Mouse (Mus musculus): ENCODE data around the gene Trip10. TPM values are rescaled to one million over a fixed set of nuclear protein-coding genes. Genes with fewer than 3 reads are reported as not detected.

Trip10 gene
- total and polyA plus RNA-seq, 3 experiments: 21.5 to 40.0 (median 22.9) TPM

DNA sequence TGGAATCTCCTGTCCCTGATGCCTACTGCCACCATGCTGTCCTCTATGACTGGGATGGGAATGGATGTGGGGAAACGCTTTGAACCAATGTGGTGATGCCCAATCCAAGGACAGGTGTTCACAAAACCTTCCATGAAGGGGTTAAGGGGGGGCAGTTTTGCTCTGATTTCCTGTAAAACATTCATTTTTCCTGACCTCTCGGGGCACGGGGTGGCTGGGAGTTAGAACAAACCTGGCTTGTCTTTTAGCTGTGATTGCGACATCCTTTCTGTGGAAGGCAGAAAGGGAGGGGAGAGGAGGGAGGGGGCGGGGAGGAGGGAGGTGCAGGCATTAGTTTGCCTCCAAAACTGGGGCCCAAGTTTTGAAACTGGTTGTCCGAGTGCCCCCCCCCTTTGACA lies 18.5 kb upstream of the Trip10 start:
- no peak for TF ChIP-seq ETS1 (conservative IDR thresholded peaks at IDR 0.05; ENCODE audit: low read depth, low read length)
- no peak for TF ChIP-seq MXI1 (IDR thresholded peaks at IDR 0.05; ENCODE audit: low read depth, low read length)
- no peak for TF ChIP-seq ZMIZ1 (IDR thresholded peaks at IDR 0.05; ENCODE audit: low read depth, low read length)
- no peak for TF ChIP-seq ZKSCAN1 (IDR thresholded peaks at IDR 0.05; ENCODE audit: borderline replicate concordance, low read depth, low read length)
- TF ChIP-seq HCFC1 (IDR thresholded peaks at IDR 0.05; ENCODE audit: low read depth, low read length): no peak
- TF ChIP-seq CHD2 (IDR thresholded peaks at IDR 0.05; ENCODE audit: low read length): no peak
- TF ChIP-seq RCOR1 (conservative IDR thresholded peaks at IDR 0.05; ENCODE audit: low read depth, low read length): no peak
- no peak for TF ChIP-seq JUN (IDR thresholded peaks at IDR 0.05; ENCODE audit: insufficient read depth, low read depth, low read length)
- TF ChIP-seq PAX5 (IDR thresholded peaks at IDR 0.05; ENCODE audit: low read length): no peak
- TF ChIP-seq NELFE (IDR thresholded peaks at IDR 0.05; ENCODE audit: low read depth, low read length): no peak
- no peak for TF ChIP-seq POLR2AphosphoS2 (IDR thresholded peaks at IDR 0.05; ENCODE audit: low read depth, low read length)
- TF ChIP-seq SIN3A (IDR thresholded peaks at IDR 0.05; ENCODE audit: low read length): no peak
- no peak for TF ChIP-seq USF1 (IDR thresholded peaks at IDR 0.05; ENCODE audit: low read depth, low read length)
- no peak for TF ChIP-seq MAZ (IDR thresholded peaks at IDR 0.05; ENCODE audit: low read depth, low read length)
- no peak for TF ChIP-seq E2F4 (IDR thresholded peaks at IDR 0.05; ENCODE audit: insufficient replicate concordance, low read depth, low read length)
- no peak for TF ChIP-seq UBTF (IDR thresholded peaks at IDR 0.05; ENCODE audit: low read depth, low read length)
- TF ChIP-seq ZNF384 (IDR thresholded peaks at IDR 0.05; ENCODE audit: low read depth, low read length): no peak
- no peak for TF ChIP-seq SMC3 (IDR thresholded peaks at IDR 0.05; ENCODE audit: low read depth, low read length)
- TF ChIP-seq MEF2A (IDR thresholded peaks at IDR 0.05; ENCODE audit: borderline replicate concordance, low read depth, low read length): no peak
- TF ChIP-seq NRF1 (IDR thresholded peaks at IDR 0.05; ENCODE audit: low read depth, low read length): no peak
- in situ Hi-C loops (cut with MboI; ENCODE audit: low pct_ligation_motif_present, low pct_unique_long_range_greater_than_20kb, low sequenced_read_pairs): no loop called here
- Histone ChIP-seq H3K9ac (ENCODE audit: insufficient read depth, low read depth) (no peak overlapping the region), H3K4me1 (ENCODE audit: control insufficient read depth in 1 of 2, insufficient read depth in 2 of 2) (peaks cover 3 to 13% of the 10 kb centered on the region in 2 experiments; a peak in 3 of 4 replicates), H3K4me2 (ENCODE audit: insufficient read depth, low read depth, poor library complexity, severe bottlenecking) (no peak overlapping the region), H3K79me2 (replicated peaks; ENCODE audit: control insufficient read depth, extremely low read depth, insufficient read depth, poor library complexity, severe bottlenecking) (no peaks in the 10 kb centered on the region), H3K27ac (ENCODE audit: insufficient read depth, low read depth) (no peak overlapping the region), H3K27me3 (replicated peaks) (no peaks in the 10 kb centered on the region), H3K9me3 (replicated peaks; ENCODE audit: low read length) (no peaks in the 10 kb centered on the region), H3K4me3 (replicated peaks in 1 of 3; ENCODE audit: low read depth in 2 of 3, low read length in 2 of 3, poor library complexity in 1 of 3) (no peak overlapping the region), H3K36me3 (replicated peaks in 1 of 2; ENCODE audit: control insufficient read depth in 1 of 2, insufficient read depth in 1 of 2, low read length in 1 of 2) (peaks cover 15 to 22% of the 10 kb centered on the region in 2 experiments)
- no peak for DNase-seq (ENCODE audit: extremely low read depth)
- dilution Hi-C loops (cut with MboI; ENCODE audit: extremely low pct_ligation_motif_present, extremely low pct_unique_long_range_greater_than_20kb, low sequenced_read_pairs): no loop called here

DNA sequence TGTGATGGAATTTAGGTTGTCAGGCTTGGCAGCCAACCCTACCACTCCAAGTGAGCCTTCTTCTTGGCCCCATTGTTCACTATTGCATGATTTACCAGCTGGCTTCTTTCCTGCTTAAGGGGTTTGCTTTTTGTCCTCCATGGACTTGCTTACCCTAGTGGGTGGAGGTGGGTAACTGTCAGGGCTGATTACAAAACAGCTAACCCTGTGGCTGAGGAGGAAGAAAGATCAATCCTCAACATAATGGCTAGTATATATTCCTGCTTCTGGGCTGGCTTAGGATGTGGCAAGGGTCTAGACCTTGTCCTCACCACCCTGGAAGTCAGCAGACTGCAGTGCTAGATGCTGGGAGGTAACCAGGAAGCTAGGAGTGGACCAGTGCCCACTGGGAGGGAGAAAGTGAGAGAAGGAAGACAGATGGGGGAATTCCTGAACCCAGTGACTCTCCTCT lies 17.9 kb upstream of the Trip10 start:
- Histone ChIP-seq H3K9ac (ENCODE audit: insufficient read depth, low read depth) (no peak overlapping the region), H3K27me3 (replicated peaks) (no peaks in the 10 kb centered on the region), H3K4me3 (replicated peaks in 1 of 3; ENCODE audit: low read depth in 2 of 3, low read length in 2 of 3, poor library complexity in 1 of 3) (no peak overlapping the region), H3K9me3 (replicated peaks; ENCODE audit: low read length) (no peaks in the 10 kb centered on the region), H3K4me1 (ENCODE audit: control insufficient read depth in 1 of 2, insufficient read depth in 2 of 2) (peaks cover 3 to 13% of the 10 kb centered on the region in 2 experiments; a peak in 3 of 4 replicates), H3K36me3 (replicated peaks in 1 of 2; ENCODE audit: control insufficient read depth in 1 of 2, insufficient read depth in 1 of 2, low read length in 1 of 2) (peaks cover 20 to 29% of the 10 kb centered on the region in 2 experiments), H3K79me2 (replicated peaks; ENCODE audit: control insufficient read depth, extremely low read depth, insufficient read depth, poor library complexity, severe bottlenecking) (no peaks in the 10 kb centered on the region), H3K4me2 (ENCODE audit: insufficient read depth, low read depth, poor library complexity, severe bottlenecking) (no peak overlapping the region), H3K27ac (ENCODE audit: insufficient read depth, low read depth) (no peak overlapping the region)
- in situ Hi-C loops (cut with MboI; ENCODE audit: low pct_ligation_motif_present, low pct_unique_long_range_greater_than_20kb, low sequenced_read_pairs) (no loop called here), dilution Hi-C loops (cut with MboI; ENCODE audit: extremely low pct_ligation_motif_present, extremely low pct_unique_long_range_greater_than_20kb, low sequenced_read_pairs) (no loop called here)
- TF ChIP-seq ZKSCAN1 (IDR thresholded peaks at IDR 0.05; ENCODE audit: borderline replicate concordance, low read depth, low read length) (no peak), USF2 (conservative IDR thresholded peaks at IDR 0.05; ENCODE audit: low read depth, low read length) (no peak), CHD2 (IDR thresholded peaks at IDR 0.05; ENCODE audit: low read length) (no peak), HCFC1 (IDR thresholded peaks at IDR 0.05; ENCODE audit: low read depth, low read length) (no peak), ZC3H11A (IDR thresholded peaks at IDR 0.05; ENCODE audit: low read depth, low read length) (no peak), ELF1 (IDR thresholded peaks at IDR 0.05; ENCODE audit: low read depth, low read length) (no peak), EP300 (IDR thresholded peaks at IDR 0.05; ENCODE audit: low read length) (no peak), USF1 (IDR thresholded peaks at IDR 0.05; ENCODE audit: low read depth, low read length) (no peak), TCF12 (IDR thresholded peaks at IDR 0.05; ENCODE audit: low read depth, low read length) (no peak), MAZ (IDR thresholded peaks at IDR 0.05; ENCODE audit: low read depth, low read length) (no peak), SMC3 (IDR thresholded peaks at IDR 0.05; ENCODE audit: low read depth, low read length) (no peak), CHD1 (IDR thresholded peaks at IDR 0.05; ENCODE audit: low read depth, low read length) (no peak), E2F4 (IDR thresholded peaks at IDR 0.05; ENCODE audit: insufficient replicate concordance, low read depth, low read length) (no peak), ZMIZ1 (IDR thresholded peaks at IDR 0.05; ENCODE audit: low read depth, low read length) (no peak), MAFK (IDR thresholded peaks at IDR 0.05; ENCODE audit: insufficient replicate concordance, low read length) (no peak), PAX5 (IDR thresholded peaks at IDR 0.05; ENCODE audit: low read length) (no peak)
- no peak for DNase-seq (ENCODE audit: extremely low read depth)
